Comparison of ENCODE assay signal across 8 mouse cellular contexts in the genomic region with DNA sequence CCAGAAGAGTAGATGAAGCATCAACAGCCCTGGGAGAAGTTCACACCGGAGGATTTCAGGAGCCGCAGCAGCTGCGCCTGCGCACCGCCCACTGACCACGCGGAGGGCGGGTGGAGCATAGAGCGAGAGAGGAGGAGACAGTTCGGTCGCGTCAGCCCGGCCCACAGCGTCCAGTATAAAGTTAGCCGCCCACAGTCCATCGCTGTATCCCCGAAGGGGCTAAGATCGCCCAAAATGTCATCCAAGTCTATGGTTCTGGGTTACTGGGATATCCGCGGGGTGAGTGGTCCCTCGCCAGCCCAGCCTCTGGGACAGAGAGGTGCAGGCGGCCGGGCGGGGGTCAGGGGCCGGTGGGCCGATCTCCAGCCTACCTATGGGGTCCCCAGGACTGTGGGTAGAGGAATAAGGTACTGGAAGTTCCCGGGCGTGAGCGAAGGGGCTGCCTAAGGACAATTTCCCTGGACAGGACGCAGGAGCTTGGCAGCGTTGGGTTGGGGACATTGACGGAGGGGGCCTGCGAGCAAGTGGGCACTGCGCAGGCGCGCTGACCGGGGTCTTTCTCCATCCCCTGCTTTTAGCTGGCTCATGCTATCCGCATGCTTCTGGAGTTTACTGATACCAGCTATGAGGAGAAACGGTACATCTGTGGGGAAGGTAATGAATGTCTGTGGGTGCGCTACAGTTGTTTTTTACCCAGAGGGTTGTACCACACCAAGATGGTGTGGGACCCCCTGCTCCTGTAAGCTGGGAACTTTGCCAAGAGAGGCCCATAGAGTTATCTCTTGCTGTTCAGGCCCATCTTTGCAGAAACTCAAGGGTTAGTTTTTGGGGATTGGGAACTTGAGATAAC. TPM values are rescaled to one million over a fixed set of nuclear protein-coding genes. Genes with fewer than 3 reads are reported as not detected.
DNase-seq lines count a peak whose midpoint lies in the region; ATAC-seq and TF ChIP-seq lines count a peak whose summit lies in the region.

A gene (plus strand): TSS at position 102 of the 850 bp plus-strand sequence.

- H3K4me3 ChIP-seq in bone marrow macrophage, adult 2 months (ENCODE audit: insufficient read depth, low read length): peak within 1 kb of the TSS; percentile 51
- H3K4me3 ChIP-seq in embryonic facial prominence, embryonic 13.5 days: peak within 1 kb of the TSS; percentile 75

- H3K27me3 ChIP-seq in embryonic facial prominence, embryonic 13.5 days: no peaks in the 10 kb centered on the region

- peak; percentile 99 for DNase-seq in heart, adult 11 months
- peak; percentile 85 for DNase-seq in kidney, adult 11 months
- peak; percentile 88 to 90 for DNase-seq in left cerebral cortex, postnatal 36 days (ENCODE audit: low spot score in 2 of 2)
- DNase-seq in mesoderm, embryonic 11.5 days (ENCODE audit: low read depth, low spot score): peak; percentile 87
- DNase-seq in right cerebral cortex, postnatal 36 days (ENCODE audit: low spot score in 2 of 2): peak; percentile 86 to 87
- no peak for DNase-seq in T-cell, adult 2 months (ENCODE audit: low spot score)

- H3K9ac ChIP-seq in embryonic facial prominence, embryonic 13.5 days: peak within 1 kb of the TSS; percentile 90

- TF ChIP-seq POLR2A in bone marrow macrophage, adult 2 months (IDR thresholded peaks at IDR 0.05; ENCODE audit: borderline replicate concordance, low read depth, low read length): no peak

- peaks cover 40% of the 10 kb centered on the region for H3K36me3 ChIP-seq in embryonic facial prominence, embryonic 13.5 days

- peaks cover 7% of the 10 kb centered on the region for H3K4me1 ChIP-seq in bone marrow macrophage, adult 2 months (ENCODE audit: control insufficient read depth, insufficient read depth, low read length)
- peaks cover 9% of the 10 kb centered on the region for H3K4me1 ChIP-seq in embryonic facial prominence, embryonic 13.5 days

- H3K4me2 ChIP-seq in embryonic facial prominence, embryonic 13.5 days: peak within 1 kb of the TSS; percentile 79

- WGBS in embryonic facial prominence, embryonic 13.5 days: 3% methylated on average over 40 of the region's 40 CpGs

- H3K27ac ChIP-seq in bone marrow macrophage, adult 2 months (ENCODE audit: insufficient read depth, low read depth, low read length): no peak within 1 kb of the TSS
- peak within 1 kb of the TSS; percentile 81 for H3K27ac ChIP-seq in embryonic facial prominence, embryonic 13.5 days

- peak; percentile 87 for ATAC-seq in embryonic facial prominence, embryonic 13.5 days (ENCODE audit: insufficient number of reproducible peaks, insufficient read depth, low FRiP score, low TSS enrichment, low read depth)

- intact Hi-C loops in left cerebral cortex, postnatal 36 days (cut with DNase I): no loop called here

- no peaks in the 10 kb centered on the region for H3K9me3 ChIP-seq in embryonic facial prominence, embryonic 13.5 days

- no peak for TF ChIP-seq CTCF in bone marrow macrophage, adult 2 months (IDR thresholded peaks at IDR 0.05; ENCODE audit: low read depth, low read length)

RNA-seq across cellular contexts. Expression of the gene that starts here (rescaled TPM):
- 19.6 and 24.6 TPM in 2 replicates for polyA plus RNA-seq in bone marrow macrophage, adult 2 months (2012; ENCODE audit: insufficient read depth, insufficient read length, missing spikeins)
- polyA plus RNA-seq in embryonic facial prominence, embryonic 13.5 days (2015; fragmentation: Nextera tagmentation; extraction: Ambion mirVana): 250 and 275 TPM in 2 replicates
- 100 to 1,000 TPM; 221 to 262 TPM for total RNA-seq in left cerebral cortex, postnatal 36 days (2021)
